8 mouse cellular contexts compared by ENCODE assay signal in the genomic region with DNA sequence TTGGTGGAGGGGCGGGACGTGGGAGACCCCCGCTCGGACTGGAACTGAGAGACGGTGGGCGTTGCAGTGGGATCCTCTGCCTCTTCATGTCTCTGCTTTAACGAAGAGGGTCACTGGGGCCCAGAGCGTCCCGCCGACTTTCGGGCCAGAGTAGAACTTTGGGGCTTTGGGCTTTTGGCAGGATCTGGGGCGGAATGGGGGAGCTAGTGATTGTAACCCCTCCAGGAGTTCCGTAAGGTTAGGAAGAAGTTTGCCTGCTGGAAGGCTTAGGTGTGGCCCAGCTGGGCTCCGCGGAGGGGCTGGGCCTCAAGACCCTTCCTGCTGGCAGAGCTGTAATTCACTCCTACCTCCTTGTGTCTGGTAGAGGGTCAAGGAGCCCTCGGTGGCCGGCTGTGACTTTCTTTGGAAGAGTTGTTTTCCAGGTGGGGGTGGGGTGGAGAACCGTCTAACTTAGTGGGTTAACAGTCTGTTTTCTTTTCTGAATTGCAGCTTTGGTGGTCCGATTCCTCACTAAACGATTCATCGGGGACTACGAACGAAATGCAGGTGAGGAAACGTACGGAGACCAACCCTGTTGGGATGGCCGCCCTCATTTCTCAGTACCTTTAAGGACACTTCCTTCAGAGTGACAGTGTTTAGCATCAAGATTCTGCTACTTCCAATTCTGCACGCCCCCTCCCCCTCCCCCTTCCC. TPM values are rescaled to one million over a fixed set of nuclear protein-coding genes. Genes with fewer than 3 reads are reported as not detected.
A peak's percentile ranks its signal among the peaks of the same experiment; 100 is the strongest.
DNase-seq lines count a peak whose midpoint lies in the region; ATAC-seq and TF ChIP-seq lines count a peak whose summit lies in the region.

No protein-coding gene starts in this region.

- peak overlapping the region; percentile 95 for H3K4me2 ChIP-seq in lung, postnatal 0 days (replicated peaks; ENCODE audit: low read depth, low read length)
- H3K4me2 ChIP-seq in hindbrain, postnatal 0 days (ENCODE audit: low read depth, low read length) = peak overlapping the region; percentile 93
- H3K4me2 ChIP-seq in midbrain, postnatal 0 days (ENCODE audit: low read depth, low read length, poor library complexity, severe bottlenecking) = peak overlapping the region; percentile 93

- peak; percentile 25 to 36 for DNase-seq in adrenal gland, adult 18-20 months (ENCODE audit: low spot score in 2 of 2)
- DNase-seq in adrenal gland, postnatal 4 days (ENCODE audit: low spot score in 2 of 2) = no peak
- DNase-seq in lung, postnatal 0 days (ENCODE audit: low spot score) = no peak
- no peak for DNase-seq in lung, postnatal 10 days
- DNase-seq in hindbrain, postnatal 0 days (ENCODE audit: low spot score) = no peak
- no peak for DNase-seq in midbrain, postnatal 0 days (ENCODE audit: low spot score)
- no peak for DNase-seq in left cerebral cortex, adult 9 months (ENCODE audit: low spot score in 2 of 2)
- DNase-seq in gastrocnemius, postnatal 4 days (ENCODE audit: low spot score in 2 of 2) = no peak

- H3K4me1 ChIP-seq in lung, postnatal 0 days (ENCODE audit: insufficient read depth, low read depth, low read length) = peaks cover 10% of the 10 kb centered on the region; the same call in 1 of the 2 replicates
- no peaks in the 10 kb centered on the region; the same call in 1 of the 2 replicates for H3K4me1 ChIP-seq in hindbrain, postnatal 0 days (ENCODE audit: insufficient read depth, low read length)
- peaks cover 6% of the 10 kb centered on the region for H3K4me1 ChIP-seq in midbrain, postnatal 0 days (ENCODE audit: insufficient read depth, low read length)

- no peaks in the 10 kb centered on the region for H3K9me3 ChIP-seq in lung, postnatal 0 days (ENCODE audit: low read length)
- H3K9me3 ChIP-seq in hindbrain, postnatal 0 days (ENCODE audit: low read length) = no peaks in the 10 kb centered on the region
- H3K9me3 ChIP-seq in midbrain, postnatal 0 days (ENCODE audit: low read length) = no peaks in the 10 kb centered on the region

- no peak; the same call in 1 of the 2 replicates for ATAC-seq in lung, postnatal 0 days
- ATAC-seq in hindbrain, postnatal 0 days = no peak; the same call in 1 of the 2 replicates
- peak; percentile 41 for ATAC-seq in midbrain, postnatal 0 days (ENCODE audit: low FRiP score)

- no peaks in the 10 kb centered on the region for H3K36me3 ChIP-seq in lung, postnatal 0 days (ENCODE audit: insufficient read depth, low read length)
- no peaks in the 10 kb centered on the region for H3K36me3 ChIP-seq in hindbrain, postnatal 0 days (ENCODE audit: insufficient read depth, low read length)
- H3K36me3 ChIP-seq in midbrain, postnatal 0 days (ENCODE audit: insufficient read depth, low read length) = no peaks in the 10 kb centered on the region

- peak overlapping the region; percentile 79 for H3K27ac ChIP-seq in lung, postnatal 0 days (ENCODE audit: low read length)
- H3K27ac ChIP-seq in hindbrain, postnatal 0 days = peak overlapping the region; percentile 49; the same call in 1 of the 2 replicates
- no peak overlapping the region for H3K27ac ChIP-seq in midbrain, postnatal 0 days (ENCODE audit: low read depth, low read length)

- no peak for TF ChIP-seq EP300 in lung, postnatal 0 days (IDR thresholded peaks at IDR 0.05)

- peak overlapping the region; percentile 90 for H3K9ac ChIP-seq in lung, postnatal 0 days (replicated peaks; ENCODE audit: low read depth)
- H3K9ac ChIP-seq in hindbrain, postnatal 0 days (replicated peaks; ENCODE audit: low read length) = peak overlapping the region; percentile 62
- H3K9ac ChIP-seq in midbrain, postnatal 0 days (replicated peaks; ENCODE audit: low read length, poor library complexity, severe bottlenecking) = peak overlapping the region; percentile 66

- peak overlapping the region; percentile 98 for H3K4me3 ChIP-seq in lung, postnatal 0 days (ENCODE audit: low read depth, low read length)
- H3K4me3 ChIP-seq in hindbrain, postnatal 0 days (ENCODE audit: low read length) = peak overlapping the region; percentile 68
- peak overlapping the region; percentile 80 for H3K4me3 ChIP-seq in midbrain, postnatal 0 days (ENCODE audit: low read depth, low read length)

- H3K27me3 ChIP-seq in lung, postnatal 0 days (replicated peaks; ENCODE audit: insufficient read depth, low read length) = no peaks in the 10 kb centered on the region
- no peaks in the 10 kb centered on the region for H3K27me3 ChIP-seq in hindbrain, postnatal 0 days (ENCODE audit: insufficient read depth, low read length)
- H3K27me3 ChIP-seq in midbrain, postnatal 0 days (ENCODE audit: insufficient read depth, low read length) = no peaks in the 10 kb centered on the region

- 3% methylated on average over 27 of the region's 27 CpGs for WGBS in lung, postnatal 0 days
- WGBS in hindbrain, postnatal 0 days = 2% methylated on average over 27 of the region's 27 CpGs
- WGBS in midbrain, postnatal 0 days = 1% methylated on average over 27 of the region's 27 CpGs

- no peak for TF ChIP-seq CTCF in lung, postnatal 0 days (IDR thresholded peaks at IDR 0.05)
- TF ChIP-seq CTCF in hindbrain, postnatal 0 days (IDR thresholded peaks at IDR 0.05; ENCODE audit: low read depth) = no peak
- TF ChIP-seq CTCF in midbrain, postnatal 0 days (IDR thresholded peaks at IDR 0.05) = no peak

RNA-seq across cellular contexts. Expression of a gene that starts 0.7 kb away (rescaled TPM):
- total RNA-seq in adrenal gland, adult 18-20 months (2021) = 10 to 100 TPM; 20.2 to 23.0 TPM
- total RNA-seq in adrenal gland, postnatal 4 days (2021) = 10 to 100 TPM; 34.4 to 38.9 TPM
- 80.4 and 86.7 TPM in 2 replicates for polyA plus RNA-seq in lung, postnatal 0 days (2015; fragmentation: Nextera tagmentation; extraction: Ambion mirVana)
- total RNA-seq in hindbrain, postnatal 0 days (2014; rRNA removed) = 5.9 and 7.2 TPM in 2 replicates
- 16.7 and 17.1 TPM in 2 replicates for polyA plus RNA-seq in hindbrain, postnatal 0 days (2015; fragmentation: Nextera tagmentation; extraction: Ambion mirVana)
- 2.6 TPM in 2 replicates for total RNA-seq in midbrain, postnatal 0 days (2014; rRNA removed)
- polyA plus RNA-seq in midbrain, postnatal 0 days (2015; fragmentation: Nextera tagmentation; extraction: Ambion mirVana) = 9.2 and 10.6 TPM in 2 replicates
- 10 to 100 TPM; 11.7 to 15.1 TPM for total RNA-seq in gastrocnemius, postnatal 4 days (2021)

Comparison
In these comparisons a context has a peak if more than half of its experiments do, and no peak if none do; other contexts are left out.
1. DNase-seq: peak in adrenal gland, adult 18-20 months (2 of 2); none in adrenal gland, postnatal 4 days (0 of 2), lung, postnatal 0 days (single experiment), lung, postnatal 10 days (single experiment), hindbrain, postnatal 0 days (single experiment), midbrain, postnatal 0 days (single experiment), left cerebral cortex, adult 9 months (0 of 2) and gastrocnemius, postnatal 4 days (0 of 2).
2. Peak in every context shown above with its lines, with median percentiles within 50 percentile points of each other: H3K4me2 ChIP-seq, H3K4me3 ChIP-seq and H3K9ac ChIP-seq.